Mouse (Mus musculus) stomach, postnatal 0 days (tissue): ENCODE measurements at regions not wholly inside any gene's neighbourhood (a gene's known extent, or its start where the extent isn't known, plus 50 kb on each side); places are given as distances from the start of the nearest gene placed in this dataset.

Source experiments
- CTCF ChIP-seq: IDR thresholded peaks from 2 replicates; pipeline ENCODE4 v1.5.1; 2016; ENCODE audit warnings: antibody characterized with exemption, low read depth, mild to moderate bottlenecking, moderate library complexity
- EP300 ChIP-seq: optimal IDR thresholded peaks from 2 replicates; pipeline ENCODE3; 2016; ENCODE audit warnings: antibody characterized with exemption

DNA sequence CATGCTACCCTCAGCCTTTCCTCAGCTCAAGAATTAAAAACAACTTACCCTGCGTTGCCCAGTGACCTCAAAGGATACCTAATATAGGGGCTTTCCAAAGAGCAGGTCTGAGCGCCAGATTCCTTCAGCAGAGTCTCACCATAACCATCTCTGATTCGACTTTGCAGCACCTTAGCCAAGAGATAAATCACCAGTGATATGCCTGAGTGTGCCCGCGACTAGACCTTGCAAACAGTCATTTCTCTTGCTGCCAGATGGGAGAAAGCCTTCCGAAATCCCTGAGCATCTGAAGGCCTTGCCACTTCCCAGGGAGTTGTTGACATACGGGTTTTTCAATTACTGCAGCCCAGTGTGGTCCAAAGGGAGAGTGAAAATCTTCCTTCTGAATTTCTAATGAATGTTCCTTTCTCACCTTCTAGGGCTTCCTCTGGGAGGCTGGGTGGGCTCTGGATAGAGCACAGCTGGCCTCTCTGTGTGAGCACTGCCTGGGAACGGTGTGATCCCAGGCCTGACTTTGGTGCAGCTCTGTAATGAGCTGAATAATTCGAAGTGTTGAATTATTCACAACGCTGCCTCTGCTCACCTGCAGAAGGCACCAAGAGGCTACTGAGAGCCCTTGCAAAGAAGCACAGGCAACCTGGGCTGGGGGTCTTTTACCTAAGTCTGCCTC is 396.2 kb downstream of the Fut8 start:
- TF ChIP-seq EP300 (no peak), CTCF (no peak)
